Mouse (Mus musculus) CH12.LX (cell line): ENCODE data around the gene Rras2. TPM values are rescaled to one million over a fixed set of nuclear protein-coding genes. Genes with fewer than 3 reads are reported as not detected.

Source experiments
- DNase-seq: peaks from one replicate; pipeline ENCODE4 v3.0.0-alpha.2; 2013; ENCODE audit errors: extremely low read depth
- H3K27ac ChIP-seq: 2 replicates; pipeline ENCODE4 v1.5.1; 2012; ENCODE audit warnings: low read depth, mild to moderate bottlenecking, control low read depth, moderate library complexity; ENCODE audit not compliant: insufficient read depth
- H3K27me3 ChIP-seq: replicated peaks from 2 replicates; pipeline ENCODE3; 2012; ENCODE audit warnings: inconsistent platforms
- H3K36me3 ChIP-seq, 2 experiments: replicated peaks in 1 of 2; 2 replicates each; pipeline versions ENCODE3 to v1.6.1; 2012; ENCODE audit warnings: inconsistent platforms in 1 of 2, low read length in 1 of 2, mild to moderate bottlenecking in 1 of 2, mixed read lengths in 1 of 2, moderate library complexity in 1 of 2; ENCODE audit not compliant: control insufficient read depth in 1 of 2, insufficient read depth in 1 of 2
- H3K4me1 ChIP-seq, 2 experiments: 2 replicates each; pipeline ENCODE4 v1.6.1; 2012; ENCODE audit warnings: inconsistent platforms in 1 of 2, moderate library complexity in 1 of 2; ENCODE audit not compliant: insufficient read depth in 2 of 2, control insufficient read depth in 1 of 2
- H3K4me2 ChIP-seq: 2 replicates; pipeline ENCODE4 v1.6.1; 2012; ENCODE audit warnings: low read depth, mild to moderate bottlenecking, control low read depth; ENCODE audit not compliant: poor library complexity, insufficient read depth, severe bottlenecking
- H3K4me3 ChIP-seq, 3 experiments: fragments of 150-350 bp in 1 of 3; sonication (generic) in 1 of 3; replicated peaks in 1 of 3; 2 replicates each; pipeline versions ENCODE3 to v1.5.1; 2011 to 2012; ENCODE audit warnings: low read depth in 2 of 3, low read length in 2 of 3, mild to moderate bottlenecking in 2 of 3, moderate library complexity in 2 of 3, control low read depth in 1 of 3, improper control_type of control experiment in 1 of 3, inconsistent platforms in 1 of 3, mixed read lengths in 1 of 3; ENCODE audit not compliant: poor library complexity in 1 of 3
- H3K79me2 ChIP-seq: replicated peaks from 2 replicates; pipeline ENCODE4 v1.6.1; 2012; ENCODE audit warnings: mild to moderate bottlenecking, moderate library complexity; ENCODE audit not compliant: control insufficient read depth, poor library complexity, insufficient read depth, severe bottlenecking; ENCODE audit errors: extremely low read depth
- H3K9ac ChIP-seq: 2 replicates; pipeline ENCODE4 v1.6.1; 2012; ENCODE audit warnings: low read depth, mild to moderate bottlenecking, control low read depth, moderate library complexity; ENCODE audit not compliant: insufficient read depth
- H3K9me3 ChIP-seq: replicated peaks from 2 replicates; pipeline ENCODE3; 2012; ENCODE audit warnings: low read length, inconsistent platforms, mixed read lengths
- BHLHE40 ChIP-seq: IDR thresholded peaks from 2 replicates; pipeline ENCODE4 v1.6.1; 2011; ENCODE audit warnings: mild to moderate bottlenecking, low read depth, low read length, improper control_type of control experiment
- CHD1 ChIP-seq: IDR thresholded peaks from 2 replicates; pipeline ENCODE4 v1.6.1; 2012; ENCODE audit warnings: low read depth, low read length, improper control_type of control experiment, inconsistent platforms
- CTCF ChIP-seq, 2 experiments: IDR thresholded peaks in 1 of 2; conservative IDR thresholded peaks in 1 of 2; 2 replicates each; pipeline ENCODE4 v1.5.1; 2011 to 2012; ENCODE audit warnings: low read depth in 2 of 2, low read length in 2 of 2, improper control_type of control experiment in 1 of 2, inconsistent platforms in 1 of 2, mild to moderate bottlenecking in 1 of 2, moderate library complexity in 1 of 2
- E2F4 ChIP-seq: IDR thresholded peaks from 2 replicates; pipeline ENCODE4 v1.6.1; 2011; ENCODE audit warnings: low read depth, low read length, improper control_type of control experiment; ENCODE audit not compliant: insufficient replicate concordance
- ELF1 ChIP-seq: IDR thresholded peaks from 2 replicates; pipeline ENCODE4 v1.6.1; 2014; ENCODE audit warnings: low read depth, mild to moderate bottlenecking, inconsistent platforms, low read length, improper control_type of control experiment
- ETS1 ChIP-seq: conservative IDR thresholded peaks from 2 replicates; pipeline ENCODE4 v1.6.1; 2012; ENCODE audit warnings: low read depth, mild to moderate bottlenecking, inconsistent platforms, low read length, improper control_type of control experiment, moderate library complexity
- HCFC1 ChIP-seq: IDR thresholded peaks from 2 replicates; pipeline ENCODE4 v1.6.1; 2012; ENCODE audit warnings: low read depth, mild to moderate bottlenecking, inconsistent platforms, low read length, improper control_type of control experiment
- IRF4 ChIP-seq: IDR thresholded peaks from 2 replicates; pipeline ENCODE4 v1.6.1; 2014; ENCODE audit warnings: low read depth, mild to moderate bottlenecking, inconsistent platforms, low read length, improper control_type of control experiment
- JUN ChIP-seq: IDR thresholded peaks from 2 replicates; pipeline ENCODE4 v1.6.1; 2011; ENCODE audit warnings: low read depth, mild to moderate bottlenecking, low read length, improper control_type of control experiment, moderate library complexity; ENCODE audit not compliant: insufficient read depth
- JUND ChIP-seq: conservative IDR thresholded peaks from 2 replicates; pipeline ENCODE4 v1.6.1; 2011; ENCODE audit warnings: low read depth, low read length, improper control_type of control experiment
- KAT2A ChIP-seq: IDR thresholded peaks from 2 replicates; pipeline ENCODE4 v1.6.1; 2012; ENCODE audit warnings: low read length, improper control_type of control experiment, inconsistent platforms; ENCODE audit not compliant: insufficient replicate concordance
- MAX ChIP-seq: IDR thresholded peaks from 2 replicates; pipeline ENCODE4 v1.6.1; 2011; ENCODE audit warnings: low read length, improper control_type of control experiment
- MAZ ChIP-seq: IDR thresholded peaks from 2 replicates; pipeline ENCODE4 v1.6.1; 2012; ENCODE audit warnings: low read depth, mild to moderate bottlenecking, inconsistent platforms, low read length, improper control_type of control experiment, moderate library complexity
- MEF2A ChIP-seq: IDR thresholded peaks from 2 replicates; pipeline ENCODE4 v1.6.1; 2014; ENCODE audit warnings: low read depth, mild to moderate bottlenecking, inconsistent platforms, low read length, improper control_type of control experiment, borderline replicate concordance
- MXI1 ChIP-seq: IDR thresholded peaks from 2 replicates; pipeline ENCODE4 v1.6.1; 2011; ENCODE audit warnings: mild to moderate bottlenecking, low read depth, low read length, improper control_type of control experiment
- MYC ChIP-seq: IDR thresholded peaks from 2 replicates; pipeline ENCODE4 v1.6.1; 2011; ENCODE audit warnings: low read depth, mild to moderate bottlenecking, improper control_type of control experiment, low read length
- NRF1 ChIP-seq: IDR thresholded peaks from 2 replicates; pipeline ENCODE4 v1.6.1; 2014; ENCODE audit warnings: low read depth, mild to moderate bottlenecking, inconsistent platforms, low read length, improper control_type of control experiment, moderate library complexity
- POLR2AphosphoS2 ChIP-seq: IDR thresholded peaks from 2 replicates; pipeline ENCODE4 v1.6.1; 2011; ENCODE audit warnings: low read depth, low read length, improper control_type of control experiment
- SIN3A ChIP-seq: IDR thresholded peaks from 2 replicates; pipeline ENCODE4 v1.6.1; 2012; ENCODE audit warnings: low read length, improper control_type of control experiment, inconsistent platforms
- TBP ChIP-seq: conservative IDR thresholded peaks from 2 replicates; pipeline ENCODE4 v1.6.1; 2011; ENCODE audit warnings: low read depth, low read length, improper control_type of control experiment
- USF1 ChIP-seq: IDR thresholded peaks from 2 replicates; pipeline ENCODE4 v1.6.1; 2014; ENCODE audit warnings: low read depth, mild to moderate bottlenecking, inconsistent platforms, low read length, improper control_type of control experiment
- USF2 ChIP-seq: conservative IDR thresholded peaks from 2 replicates; pipeline ENCODE4 v1.6.1; 2011; ENCODE audit warnings: low read depth, low read length, improper control_type of control experiment
- ZC3H11A ChIP-seq: IDR thresholded peaks from 2 replicates; pipeline ENCODE4 v1.6.1; 2012; ENCODE audit warnings: low read depth, mild to moderate bottlenecking, inconsistent platforms, low read length, improper control_type of control experiment
- ZKSCAN1 ChIP-seq: IDR thresholded peaks from 2 replicates; pipeline ENCODE4 v1.6.1; 2012; ENCODE audit warnings: low read depth, inconsistent platforms, low read length, improper control_type of control experiment, borderline replicate concordance
- ZMIZ1 ChIP-seq: IDR thresholded peaks from 2 replicates; pipeline ENCODE4 v1.6.1; 2012; ENCODE audit warnings: low read depth, mild to moderate bottlenecking, inconsistent platforms, low read length, improper control_type of control experiment
- ZNF384 ChIP-seq: IDR thresholded peaks from 2 replicates; pipeline ENCODE4 v1.6.1; 2012; ENCODE audit warnings: low read depth, low read length, improper control_type of control experiment, inconsistent platforms
- dilution Hi-C: fragments of 300-500 bp; cut with MboI; formaldehyde crosslinking; loops from 2 replicates; pipeline ENCODE4 v1.14.3; 2020; ENCODE audit warnings: low sequenced_read_pairs; ENCODE audit not compliant: extremely low pct_unique_long_range_greater_than_20kb, extremely low pct_ligation_motif_present
- in situ Hi-C: fragments of 300-500 bp; cut with MboI; formaldehyde crosslinking; loops from 3 replicates; pipeline ENCODE4 v1.14.3; 2019; ENCODE audit warnings: low sequenced_read_pairs, low pct_ligation_motif_present, low pct_unique_long_range_greater_than_20kb, mixed read lengths
- polyA plus RNA-seq: library from polyadenylated mRNA; unstranded; fragments of >175 nt; gene quantifications from 2 replicates; pipeline ENCODE4 v1.2.1, GENCODE M21; 2012; ENCODE audit warnings: low read depth; ENCODE audit not compliant: insufficient read length
- total RNA-seq, 2 experiments: library from RNA; depleted of rRNA; stranded (reverse); fragments of 300-350 nt in 1 of 2; fragments of >200 nt in 1 of 2; gene quantifications; 2 replicates each; pipeline ENCODE4 v1.2.3; 2012 to 2014

The Rras2 gene
- total and polyA plus RNA-seq, 3 experiments: 11.2 to 36.0 (median 18.4) TPM

DNA sequence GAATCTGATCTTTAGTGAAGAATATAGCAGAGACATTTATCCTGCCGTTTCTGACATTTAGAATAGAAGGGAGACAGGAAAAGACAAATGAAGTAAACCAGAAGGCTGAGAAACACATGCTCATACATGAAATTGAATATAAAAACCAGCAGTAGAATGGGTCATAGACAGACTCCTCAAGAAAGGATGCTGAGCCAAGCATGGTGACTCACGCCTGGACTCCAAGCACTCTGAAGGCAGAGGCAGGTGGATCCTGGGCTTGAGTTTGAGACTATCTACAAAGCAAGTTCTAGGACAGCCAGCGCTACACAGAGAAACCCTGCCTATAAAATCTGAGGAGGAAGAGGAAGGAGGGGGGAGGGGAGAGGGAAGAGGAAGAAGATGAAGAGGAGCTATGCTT lies 27.4 kb downstream of the Rras2 start:
- Histone ChIP-seq H3K27ac (no peak overlapping the region), H3K9me3 (no peaks in the 10 kb centered on the region), H3K79me2 (no peaks in the 10 kb centered on the region), H3K36me3 (no peaks in the 10 kb centered on the region), H3K27me3 (no peaks in the 10 kb centered on the region), H3K4me3 (no peak overlapping the region), H3K4me1 (peaks cover 16 to 88% of the 10 kb centered on the region in 2 experiments; a peak in 3 of 4 replicates), H3K4me2 (no peak overlapping the region), H3K9ac (no peak overlapping the region)
- dilution Hi-C loops: no loop called here
- TF ChIP-seq NRF1 (no peak), MAZ (no peak), TBP (no peak), ZKSCAN1 (no peak), POLR2AphosphoS2 (no peak), CTCF (conservative IDR thresholded peaks at IDR 0.05 in 1 of 2, IDR thresholded peaks at IDR 0.05 in 1 of 2; ENCODE audit: low read depth in 2 of 2, low read length in 2 of 2) (no peak), HCFC1 (no peak), MYC (no peak), MXI1 (no peak), MAX (no peak), USF1 (no peak), E2F4 (no peak), JUN (no peak), ETS1 (no peak), ZNF384 (no peak), ELF1 (no peak), JUND (no peak), IRF4 (no peak), MEF2A (no peak)
- DNase-seq: no peak
- in situ Hi-C loops: no loop called here

DNA sequence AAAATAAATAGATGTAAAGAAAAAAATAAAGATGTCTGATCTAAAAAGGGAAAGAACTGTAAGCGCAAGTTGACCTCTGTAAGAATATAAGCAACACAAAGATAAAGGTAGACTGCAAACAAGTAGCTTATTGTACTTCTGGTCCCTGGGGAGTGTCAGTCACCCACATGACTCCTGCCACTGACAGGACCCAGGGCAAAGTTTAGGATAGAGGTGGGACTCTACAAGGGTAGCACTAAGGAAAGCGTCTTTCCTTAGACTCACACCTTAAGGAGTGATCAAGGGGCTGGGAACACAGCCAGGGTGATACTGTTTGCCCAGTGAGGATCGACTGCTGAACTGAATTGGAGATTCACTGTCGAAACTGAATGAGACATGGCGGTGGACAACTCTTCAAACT lies 28.7 kb downstream of the Rras2 start:
- no peak overlapping the region for H3K9ac ChIP-seq
- TF ChIP-seq TBP: no peak
- no peak for TF ChIP-seq ZC3H11A
- TF ChIP-seq KAT2A: no peak
- TF ChIP-seq POLR2AphosphoS2: no peak
- TF ChIP-seq E2F4: no peak
- TF ChIP-seq MEF2A: no peak
- TF ChIP-seq BHLHE40: no peak
- no peak for TF ChIP-seq MYC
- no peak for TF ChIP-seq MXI1
- TF ChIP-seq HCFC1: no peak
- TF ChIP-seq ZKSCAN1: no peak
- no peak for TF ChIP-seq ZMIZ1
- no peak for TF ChIP-seq USF2
- no peak for TF ChIP-seq CHD1
- TF ChIP-seq SIN3A: no peak
- TF ChIP-seq, all 38 proteins: peak for 0
- Histone ChIP-seq H3K36me3 (no peaks in the 10 kb centered on the region), H3K4me2 (no peak overlapping the region), H3K4me1 (peaks cover 13 to 85% of the 10 kb centered on the region in 2 experiments; a peak in 3 of 4 replicates), H3K79me2 (no peaks in the 10 kb centered on the region), H3K27me3 (no peaks in the 10 kb centered on the region), H3K4me3 (no peak overlapping the region), H3K9me3 (no peaks in the 10 kb centered on the region), H3K27ac (no peak overlapping the region)
- DNase-seq: no peak
- dilution Hi-C loops: no loop called here
- in situ Hi-C loops: no loop called here
